Mouse (Mus musculus) induced T-regulatory cell, adult 2 months (primary cell): Measurements from ENCODE around the gene Pten.
"Not testable (repeated sequence)": the region's sequence is repeated elsewhere in the genome, so short reads cannot be mapped to it uniquely, and the experiment has no call there.

Source experiments
- DNase-seq: peaks from one replicate; pipeline ENCODE4 v3.0.0-alpha.2; 2012; ENCODE audit warnings: low read depth

Pten gene

GRCm38 (mm10) chr19:32809117-32809516 lies 51.8 kb downstream of the Pten start:
- DNase-seq = no peak

- no peak for DNase-seq
These were observed 61.5 kb downstream of the Pten start for GRCm38 (mm10) chr19:32818759-32819158.

GRCm38 (mm10) chr19:32822959-32823358 lies 65.7 kb downstream of the Pten start:
- DNase-seq = not testable (repeated sequence)

GRCm38 (mm10) chr19:32826616-32827015 lies 69.3 kb downstream of the Pten start:
- DNase-seq = no peak

- no peak for DNase-seq
These were observed 72.6 kb downstream of the Pten start for GRCm38 (mm10) chr19:32829871-32830270.

GRCm38 (mm10) chr19:32831286-32831685 lies 74.0 kb downstream of the Pten start:
- DNase-seq = no peak

GRCm38 (mm10) chr19:32840491-32840890 lies 83.2 kb downstream of the Pten start:
- no peak for DNase-seq

- DNase-seq = no peak
These were observed 87.2 kb downstream of the Pten start for GRCm38 (mm10) chr19:32844486-32844885.

GRCm38 (mm10) chr19:32848041-32848440 lies 90.7 kb downstream of the Pten start:
- DNase-seq = no peak

- DNase-seq = no peak
These were observed 95.0 kb downstream of the Pten start for GRCm38 (mm10) chr19:32852306-32852705.

- no peak for DNase-seq
These were observed 104.6 kb downstream of the Pten start for GRCm38 (mm10) chr19:32861675-32862575.

- no peak for DNase-seq
These were observed 109.5 kb downstream of the Pten start for GRCm38 (mm10) chr19:32866765-32867164.

GRCm38 (mm10) chr19:32867181-32867897 lies 110.0 kb downstream of the Pten start:
- no peak for DNase-seq

- DNase-seq = no peak
These were observed 111.3 kb downstream of the Pten start for GRCm38 (mm10) chr19:32868560-32868959.

- peak; percentile 56 for DNase-seq
These were observed 111.9 kb downstream of the Pten start for GRCm38 (mm10) chr19:32869053-32869680.

- no peak for DNase-seq
These were observed 116.8 kb downstream of the Pten start for GRCm38 (mm10) chr19:32873904-32874637.
